Mouse (Mus musculus): ENCODE data around the gene Acox1.

Gene Acox1

DNA sequence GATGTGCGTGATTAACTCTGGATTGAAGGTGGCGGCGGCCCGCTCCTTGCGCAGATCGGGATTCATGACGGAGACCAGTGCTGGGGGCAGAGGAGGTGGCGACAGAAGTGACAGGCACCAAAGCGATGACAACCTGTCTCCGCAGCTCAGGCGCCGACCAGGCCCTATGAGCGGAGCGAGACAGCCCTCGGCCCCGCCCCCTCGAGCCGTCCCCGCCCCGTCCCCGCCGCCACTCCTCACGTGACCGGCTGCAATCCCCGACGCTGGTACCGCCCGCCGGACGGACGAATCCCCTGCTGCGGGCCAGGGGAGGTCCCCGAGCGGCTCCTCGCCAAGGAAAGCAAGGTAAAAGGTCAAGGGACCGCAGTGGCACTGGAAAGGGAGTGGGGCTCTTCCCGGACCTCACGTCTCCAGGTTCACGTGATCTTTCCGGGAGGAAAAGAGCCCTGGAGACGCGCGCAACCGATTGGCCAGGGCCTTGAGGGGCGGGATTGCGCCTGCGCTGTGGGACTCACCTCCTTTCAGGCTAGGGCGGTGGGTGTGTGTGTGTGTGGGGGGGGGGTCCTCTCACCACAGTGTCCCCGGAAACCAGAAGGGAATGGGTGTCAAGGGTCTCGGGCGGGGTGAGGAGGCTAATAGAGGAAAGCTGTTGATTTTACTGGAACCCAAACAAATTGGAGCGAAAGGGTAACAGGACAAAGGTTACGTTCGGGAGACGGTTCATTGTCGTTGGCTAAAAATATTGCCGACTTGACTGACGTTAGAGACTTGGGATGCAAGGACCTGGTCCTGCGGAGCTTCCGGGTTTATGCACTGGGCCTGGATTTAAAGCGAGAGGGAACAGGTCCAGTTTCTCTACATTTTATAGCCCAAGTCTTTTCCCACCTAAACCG is at the start of gene Acox1, which contains the start of gene Ten1:
TSS of gene Acox1 (minus strand) at position 407 of the 893 bp plus-strand sequence.
TSS of gene Ten1 (plus strand) at position 217 of the 893 bp plus-strand sequence.
- DNase-seq: peak; percentile 96

DNA sequence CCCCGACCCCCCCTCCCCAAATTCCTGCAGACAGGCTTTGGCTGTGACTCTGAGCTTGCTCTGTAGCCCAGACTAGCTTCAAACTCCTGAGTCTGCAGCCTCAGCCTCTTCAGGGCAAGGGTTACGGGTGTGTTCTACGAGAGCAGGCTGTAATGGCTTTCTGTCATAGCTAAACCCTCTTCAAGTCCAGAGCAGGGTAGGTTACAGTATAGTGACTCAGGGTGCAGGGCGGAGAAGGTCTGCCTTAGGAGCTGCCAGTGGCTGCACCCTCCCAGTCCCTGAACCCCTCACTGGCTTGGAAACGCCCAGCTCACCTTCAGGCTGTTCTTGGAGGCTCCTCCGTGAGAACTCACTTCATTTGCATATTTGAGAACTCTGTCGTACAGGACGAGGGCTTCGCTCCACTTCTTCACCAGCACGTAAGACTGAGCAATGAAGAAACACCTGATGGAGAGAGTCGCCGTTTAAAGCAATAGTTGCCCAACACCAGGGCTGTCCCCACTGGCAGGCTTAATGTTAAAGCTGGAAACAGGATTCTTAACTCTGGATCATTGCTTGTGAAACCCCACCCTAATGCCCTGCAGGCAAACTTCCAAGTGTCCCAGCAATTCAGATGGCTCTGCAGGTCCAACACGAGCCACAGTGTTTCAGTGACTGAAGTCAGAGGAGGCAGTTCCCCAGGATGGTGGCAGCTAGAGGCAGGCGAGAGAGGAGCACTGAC is 48.8 kb upstream of the Acox1 start:
- DNase-seq: peak; percentile 23

DNA sequence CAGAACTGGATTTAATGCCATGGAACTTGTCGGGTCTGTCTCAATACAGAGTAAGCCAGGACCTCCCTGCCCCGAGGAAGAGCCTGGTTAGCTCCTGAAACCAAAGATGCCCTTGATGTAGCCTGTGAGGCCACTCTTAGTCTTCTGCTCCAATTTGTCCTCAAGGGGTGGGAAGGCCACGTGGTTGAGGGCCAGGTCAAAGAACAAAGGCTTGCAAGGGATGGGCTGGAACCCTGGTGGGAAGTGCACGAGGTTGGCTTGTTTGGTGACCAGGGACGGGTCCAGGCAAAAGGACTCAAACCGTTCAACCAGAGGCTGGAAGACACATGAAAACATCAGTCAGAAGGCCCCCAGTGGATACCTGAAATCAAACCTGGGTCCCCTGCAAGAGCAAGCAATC is 46.8 kb upstream of the Acox1 start:
- no peak for DNase-seq

DNA sequence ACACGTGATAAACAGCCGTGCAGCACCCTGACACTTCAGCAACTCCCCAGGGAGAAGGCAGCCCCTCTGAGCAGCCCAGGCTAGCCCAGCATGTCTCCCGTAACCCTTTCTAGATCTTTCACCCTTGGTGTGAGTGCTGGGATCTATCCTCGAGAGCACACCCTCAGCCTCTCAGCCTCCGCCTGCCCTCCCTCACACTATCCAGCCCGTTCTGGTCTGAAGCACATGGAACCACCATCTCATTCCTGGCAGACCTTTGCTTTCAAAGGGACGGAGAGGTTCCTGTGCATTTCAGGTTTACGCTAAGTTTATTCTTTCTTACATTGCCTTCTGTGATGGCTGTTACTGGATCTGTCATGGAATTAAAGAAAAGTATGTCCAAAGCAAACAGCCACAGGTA is 45.7 kb upstream of the Acox1 start:
- DNase-seq: no peak

DNA sequence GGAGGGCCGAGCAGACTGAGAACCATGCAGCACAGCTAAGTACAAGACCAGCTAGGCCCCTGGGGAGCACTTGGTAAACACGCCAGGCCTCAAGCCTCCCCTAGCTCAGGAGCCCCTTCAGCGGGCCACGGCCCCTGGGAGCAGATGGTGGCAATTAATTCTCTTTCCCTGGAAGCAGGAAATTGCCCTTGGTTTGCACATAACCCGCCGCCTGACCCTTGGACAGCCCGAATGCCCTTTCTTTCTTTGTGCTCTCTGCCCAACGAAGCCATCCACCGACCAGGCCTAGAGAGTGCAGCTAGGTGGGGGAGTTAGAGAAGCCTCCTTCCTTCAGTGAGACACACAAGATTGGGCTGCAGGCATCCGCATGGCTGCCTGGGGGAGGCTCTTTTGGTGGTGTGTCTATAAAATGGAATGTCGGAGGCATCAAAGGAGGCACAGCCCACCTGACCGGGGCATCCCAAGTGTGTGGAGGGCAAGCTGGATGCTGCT is 42.9 kb upstream of the Acox1 start:
- no peak for DNase-seq

DNA sequence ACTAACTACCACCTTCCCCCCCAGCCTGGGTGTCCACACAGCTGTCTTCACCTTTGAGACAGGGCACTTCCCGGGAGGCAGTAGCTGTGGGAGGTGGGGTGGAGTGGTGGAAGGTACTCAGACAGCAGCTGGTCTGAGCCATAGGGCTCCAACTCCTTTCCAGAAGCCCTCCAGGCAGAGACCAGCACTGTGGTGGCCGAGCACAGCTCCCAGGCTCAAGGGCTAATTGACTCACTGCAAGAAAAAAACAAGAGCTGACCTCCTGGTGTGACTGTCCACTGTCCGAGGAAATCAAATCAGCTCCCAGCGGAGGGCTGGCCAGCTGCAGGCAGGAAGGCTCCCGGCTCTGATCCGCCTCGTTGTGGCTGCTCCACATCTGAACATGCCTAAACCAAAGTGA is 41.0 kb upstream of the Acox1 start:
- DNase-seq: no peak

DNA sequence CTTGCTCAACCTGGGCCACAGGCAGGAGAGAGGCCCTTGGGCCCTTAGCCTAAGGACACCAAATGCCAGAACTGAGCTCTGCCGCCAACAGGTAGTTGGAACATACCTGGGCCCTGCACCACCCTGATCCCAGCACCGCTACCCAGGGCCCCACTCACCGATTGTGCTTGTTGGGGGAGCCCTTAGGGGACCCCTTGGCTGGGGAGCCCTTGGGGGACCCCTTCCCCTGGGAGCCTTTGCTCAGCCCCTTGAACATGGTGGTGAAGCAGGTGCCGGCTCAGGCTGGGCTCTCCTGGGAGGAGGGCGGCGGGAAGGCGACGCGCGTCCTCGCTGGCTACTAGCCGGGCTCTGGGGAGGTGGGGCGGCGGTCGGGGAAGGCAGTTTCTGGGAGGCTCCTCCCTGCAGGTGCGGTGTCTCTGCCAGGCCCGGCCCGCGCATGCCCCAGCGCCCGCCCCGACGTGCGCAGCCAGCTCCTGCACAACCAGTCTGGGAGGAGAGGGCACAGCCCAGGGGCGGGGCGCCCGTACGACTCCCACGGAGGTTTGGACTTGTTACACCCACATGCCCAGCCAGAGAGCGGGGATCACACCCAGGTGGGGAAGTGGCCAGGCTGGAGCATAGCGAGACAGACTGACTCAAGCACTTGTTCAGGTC is 39.0 kb upstream of the Acox1 start, which contains the start of gene Evpl:
TSS of gene Evpl (minus strand) at position 336 of the 654 bp plus-strand sequence.
- peak; percentile 94 for DNase-seq

DNA sequence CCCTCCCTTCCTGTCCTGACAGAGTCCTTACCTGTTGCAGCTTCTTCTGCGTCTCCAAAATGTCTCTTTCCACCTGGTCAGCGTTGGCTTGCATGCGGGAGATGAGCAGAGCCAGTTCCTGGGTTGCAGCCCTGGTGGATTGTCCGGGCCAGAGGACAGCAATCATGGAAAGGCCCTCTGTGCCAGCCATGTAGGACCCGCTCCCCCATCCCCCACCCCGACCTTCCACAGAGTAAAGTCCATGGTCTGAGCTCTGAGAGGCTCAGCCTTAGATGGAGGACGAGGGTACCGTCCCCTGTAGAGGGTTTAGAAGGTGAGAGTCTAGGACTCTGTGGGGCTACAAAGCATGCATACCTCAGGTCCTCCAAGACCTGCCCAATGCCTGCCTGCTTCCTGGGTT is 36.1 kb upstream of the Acox1 start:
- no peak for DNase-seq

DNA sequence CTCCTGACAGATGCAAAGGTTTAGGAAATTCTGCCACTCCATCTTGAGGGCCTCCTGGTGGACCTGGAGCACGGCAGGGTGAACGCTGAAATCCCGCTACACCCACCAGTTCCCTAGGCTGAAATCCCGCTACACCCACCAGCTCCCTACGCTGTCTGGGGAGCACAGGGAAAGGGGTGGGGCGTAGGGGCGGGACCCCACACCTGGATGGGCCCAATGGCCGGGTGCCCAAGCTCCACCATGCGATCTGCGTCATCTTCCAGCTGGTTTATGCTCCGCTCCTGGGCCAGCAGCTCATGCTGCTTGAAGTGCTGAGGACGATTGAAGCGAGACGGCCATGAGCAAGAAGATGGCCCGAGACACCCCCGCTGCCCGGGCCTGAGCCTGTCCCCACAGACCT is 33.6 kb upstream of the Acox1 start:
- DNase-seq: no peak

DNA sequence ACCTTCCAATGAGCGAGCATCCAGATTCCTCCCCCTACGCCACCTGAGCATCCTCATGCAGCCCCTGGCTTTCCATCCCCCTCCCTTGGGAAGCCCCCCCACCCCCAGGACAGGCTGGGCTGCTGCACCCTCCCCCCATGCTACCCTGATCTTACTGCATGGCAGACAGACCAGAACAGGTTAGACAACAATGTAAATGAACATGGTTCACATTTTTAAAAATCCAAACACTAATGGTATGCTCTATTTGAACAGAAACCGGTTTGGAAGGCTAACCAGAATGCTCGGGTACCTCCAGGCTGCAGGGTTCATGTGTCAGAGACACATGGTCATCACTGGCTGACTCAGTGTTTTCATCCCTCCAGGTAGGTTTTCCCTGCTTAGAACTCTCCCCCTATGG is 29.9 kb upstream of the Acox1 start:
- no peak for DNase-seq

DNA sequence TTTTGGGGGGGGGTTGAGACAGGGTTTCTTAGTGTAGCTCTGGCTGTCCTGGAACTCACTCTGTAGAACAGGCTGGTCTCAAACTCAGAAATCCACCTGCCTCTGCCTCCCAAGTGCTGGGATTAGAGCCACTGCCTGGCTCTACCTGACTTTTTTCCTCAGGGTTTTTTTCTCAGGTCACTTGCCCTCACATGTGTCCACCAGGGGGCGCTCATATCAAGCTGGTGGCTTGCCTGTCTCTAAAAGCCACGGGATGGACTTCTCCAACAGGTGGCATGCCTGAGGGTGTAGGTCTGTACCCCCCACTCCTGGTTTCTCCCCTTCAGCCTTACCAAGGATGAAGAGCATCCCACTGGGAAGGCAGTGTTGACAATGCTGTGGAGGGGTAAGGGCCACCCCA is 27.6 kb upstream of the Acox1 start:
- DNase-seq: peak; percentile 93

DNA sequence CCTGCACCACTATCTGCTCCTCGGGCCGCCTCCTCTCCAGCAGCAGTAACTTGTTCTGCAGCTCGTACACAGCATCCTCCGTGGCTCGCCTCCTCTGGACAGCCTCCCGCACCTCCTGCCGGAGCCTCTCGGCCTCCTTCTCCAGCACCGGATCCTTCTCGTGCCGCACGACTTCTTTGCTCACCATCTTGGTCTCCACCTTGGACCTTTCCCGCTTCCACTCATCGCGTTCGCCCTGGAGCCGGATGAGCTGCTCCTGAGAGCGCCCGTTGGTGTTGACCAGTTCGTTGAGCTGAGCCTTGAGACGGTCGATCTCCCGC is 23.9 kb upstream of the Acox1 start:
- DNase-seq: no peak

DNA sequence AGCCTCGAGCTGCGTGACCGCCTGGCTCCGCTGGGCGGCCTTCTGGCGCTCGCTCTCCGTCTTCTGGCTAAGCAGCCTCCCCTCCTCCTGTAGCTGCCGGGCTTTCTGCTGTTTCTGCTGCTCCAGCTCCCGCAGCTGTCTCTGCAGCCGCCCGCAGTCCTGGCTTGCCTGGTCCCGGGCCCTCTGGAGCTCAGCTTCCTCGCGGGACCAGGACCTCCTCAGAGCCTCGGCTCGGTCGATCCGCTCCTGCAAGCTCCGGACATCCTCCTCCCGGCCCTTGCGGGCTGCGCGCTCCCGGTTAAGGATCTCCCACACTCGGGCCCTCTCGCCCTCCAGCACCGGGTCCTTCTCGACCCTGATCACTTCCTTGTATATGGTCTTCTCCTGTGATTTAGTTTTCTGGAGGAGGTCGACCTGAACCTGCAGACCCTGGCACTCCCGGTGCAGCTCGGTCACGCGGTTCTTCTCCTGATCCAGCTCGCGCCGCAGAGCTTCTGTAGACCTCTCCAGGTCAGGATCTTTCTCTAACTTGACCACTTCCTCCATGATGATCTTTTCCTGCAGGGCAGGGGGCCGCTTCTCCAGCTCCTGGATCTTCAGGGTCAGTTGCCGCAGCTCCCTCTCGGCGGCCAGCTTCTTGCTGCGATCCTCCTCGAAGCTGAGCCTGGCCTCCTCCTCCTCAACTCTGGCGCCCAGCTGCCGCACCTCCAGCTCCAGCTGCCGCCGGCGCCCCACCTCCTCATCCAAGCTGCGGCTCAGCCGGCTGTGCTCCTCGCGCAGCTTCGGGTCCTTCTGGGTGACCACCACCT is 23.3 kb upstream of the Acox1 start:
- DNase-seq: no peak

DNA sequence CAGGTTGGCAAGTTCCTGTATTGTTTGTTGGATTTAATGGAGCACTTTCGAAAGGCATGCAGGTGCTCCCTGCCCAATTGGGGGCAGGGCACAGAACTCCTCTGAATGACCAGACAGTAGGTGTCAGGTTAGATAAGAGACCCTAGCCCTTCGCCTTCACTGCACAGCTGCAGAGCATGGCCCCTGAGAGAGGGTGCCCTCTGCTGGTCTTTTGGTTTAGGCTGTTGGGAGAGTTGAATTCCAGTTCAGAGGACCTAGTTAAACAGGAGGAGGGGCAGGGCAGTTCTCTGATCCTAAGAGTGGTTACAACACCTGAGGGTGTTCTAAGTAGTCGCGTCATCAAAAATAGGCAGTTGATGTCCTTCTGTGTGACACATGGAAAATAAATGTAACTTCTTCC is 21.0 kb upstream of the Acox1 start:
- DNase-seq: peak; percentile 90

DNA sequence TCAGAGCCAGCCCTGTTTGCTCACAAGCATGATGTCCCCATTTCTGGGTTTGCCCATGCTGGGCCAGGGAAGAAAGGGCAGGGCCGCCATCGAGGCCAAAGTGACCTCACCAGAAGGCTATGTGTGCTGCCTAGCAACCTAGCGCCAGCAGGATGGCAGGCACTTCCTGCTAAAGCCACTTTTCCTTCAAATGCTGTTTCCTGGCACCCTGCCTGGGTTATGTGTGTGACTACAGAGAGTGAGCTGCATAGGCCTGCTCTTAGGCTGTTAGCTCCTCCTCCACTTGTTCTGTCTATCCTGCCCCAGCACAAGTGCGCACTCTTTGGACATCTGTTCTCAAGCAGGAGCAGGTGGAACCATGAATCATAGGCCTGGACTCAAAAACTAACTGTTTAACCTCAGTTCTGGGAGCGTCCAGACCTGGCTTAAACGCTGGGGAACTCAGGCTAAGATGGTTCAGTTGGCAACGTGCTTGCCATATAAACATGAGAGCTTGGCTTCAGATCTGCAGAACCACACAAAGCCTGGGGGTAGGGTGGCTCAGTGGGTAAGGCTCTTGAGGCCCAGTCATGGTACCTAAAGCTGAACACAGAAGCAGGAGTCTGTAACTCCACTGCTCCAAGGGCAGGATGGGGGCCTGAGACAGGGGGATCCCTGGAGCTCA is 20.0 kb upstream of the Acox1 start:
- peak; percentile 99 for DNase-seq

DNA sequence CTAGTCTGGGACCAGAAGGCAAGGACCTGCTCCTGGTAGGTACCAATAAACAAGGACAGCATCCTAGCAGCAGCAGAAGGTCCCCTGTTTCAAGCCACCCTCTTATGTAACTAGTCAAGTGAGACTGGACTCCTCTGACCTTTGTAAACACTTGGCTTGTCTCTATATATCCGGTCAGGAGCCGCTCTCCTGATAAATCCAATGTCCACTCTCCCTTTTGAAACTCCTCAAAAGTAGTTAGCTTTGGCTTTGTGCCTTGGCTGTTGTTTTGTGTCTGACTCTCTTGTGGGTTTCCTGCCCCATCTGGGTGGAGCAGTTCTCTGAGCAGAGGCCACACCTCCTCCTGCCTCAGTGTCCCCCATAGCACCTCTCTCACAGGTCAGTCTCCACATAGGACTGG is 19.4 kb upstream of the Acox1 start:
- DNase-seq: peak; percentile 81

DNA sequence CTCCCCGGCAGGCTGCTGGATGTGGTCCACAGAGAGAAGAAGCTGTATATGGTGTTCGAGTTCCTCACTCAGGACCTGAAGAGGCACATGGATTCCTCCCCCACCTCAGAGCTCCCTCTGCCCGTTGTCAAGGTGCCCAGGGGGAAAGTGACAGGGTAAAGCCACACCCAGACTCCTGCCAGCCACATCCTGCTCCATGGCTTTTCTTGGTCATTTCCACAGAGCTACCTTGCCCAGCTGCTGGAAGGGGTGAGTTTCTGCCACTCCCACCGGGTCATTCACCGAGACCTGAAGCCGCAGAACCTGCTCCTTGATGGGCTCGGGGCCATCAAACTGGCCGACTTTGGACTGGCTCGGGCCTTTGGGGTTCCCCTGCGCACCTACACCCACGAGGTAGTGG is 17.7 kb upstream of the Acox1 start:
- peak; percentile 29 for DNase-seq

DNA sequence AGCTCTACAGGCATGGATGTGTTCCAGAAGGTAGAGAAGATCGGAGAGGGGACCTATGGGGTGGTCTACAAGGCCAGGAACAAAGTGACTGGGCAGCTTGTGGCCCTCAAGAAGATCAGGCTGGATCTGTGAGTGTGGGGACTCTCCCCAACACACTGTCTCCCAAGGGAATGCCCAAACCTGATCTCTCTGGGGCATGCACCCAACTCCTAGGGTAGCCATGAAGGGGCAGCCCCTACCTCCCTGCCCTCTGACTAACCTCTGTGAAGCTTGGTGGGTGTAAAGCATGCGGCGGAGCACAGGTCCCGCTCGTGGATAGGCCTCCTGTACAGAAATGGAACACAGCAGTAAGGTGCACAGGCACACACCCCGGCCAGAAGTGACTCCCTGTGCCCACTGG is 17.1 kb upstream of the Acox1 start:
- no peak for DNase-seq

DNA sequence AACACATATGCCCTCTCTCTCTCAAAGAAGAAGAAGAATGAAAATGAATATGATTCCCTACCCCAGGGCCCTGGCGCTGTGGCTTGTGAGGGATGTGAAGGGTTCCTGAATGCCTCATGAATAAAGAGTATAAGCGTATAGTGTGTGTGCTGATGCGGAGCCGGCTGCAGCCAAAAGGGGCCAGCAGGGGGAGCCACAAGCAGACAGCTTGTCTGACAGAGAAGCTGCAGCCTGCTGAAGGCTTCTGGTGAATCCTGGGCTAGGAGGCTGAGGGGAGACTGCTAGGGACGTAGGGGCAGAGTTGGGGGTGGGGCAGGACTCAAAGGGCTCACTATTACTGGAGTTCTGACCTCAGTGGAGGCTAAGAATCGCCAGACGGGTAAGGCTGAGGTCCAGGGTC is 16.3 kb upstream of the Acox1 start:
- peak; percentile 35 for DNase-seq

DNA sequence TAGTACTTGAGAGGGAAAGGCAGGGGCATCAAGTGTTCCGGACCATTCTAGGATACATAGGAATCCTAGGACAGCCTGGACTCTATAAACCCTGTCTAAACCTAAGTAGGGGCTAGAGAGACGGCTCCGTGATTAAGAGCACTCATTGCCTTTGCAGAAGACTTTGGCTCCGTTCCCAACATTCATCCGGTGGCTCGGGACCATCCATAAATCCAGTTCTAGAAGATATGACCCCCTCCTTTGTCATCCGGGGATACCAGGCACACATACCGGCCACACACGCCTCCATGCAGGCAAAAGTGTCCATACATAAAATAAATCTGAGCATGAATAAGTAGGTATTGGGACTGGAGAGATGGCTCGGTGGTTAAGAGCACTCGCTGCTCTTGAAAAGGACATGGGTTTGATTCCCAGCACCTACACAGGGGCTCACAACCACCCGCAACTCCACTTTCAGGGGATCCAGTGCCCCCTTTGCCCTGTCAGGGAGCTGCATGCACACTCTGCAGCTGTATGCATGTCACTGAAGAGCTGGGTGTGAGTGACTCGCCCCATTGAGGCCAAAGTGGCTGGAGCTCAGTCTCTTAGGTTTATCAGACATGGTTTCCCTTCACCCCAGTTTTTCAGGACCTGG is 15.1 kb upstream of the Acox1 start:
- no peak for DNase-seq

DNA sequence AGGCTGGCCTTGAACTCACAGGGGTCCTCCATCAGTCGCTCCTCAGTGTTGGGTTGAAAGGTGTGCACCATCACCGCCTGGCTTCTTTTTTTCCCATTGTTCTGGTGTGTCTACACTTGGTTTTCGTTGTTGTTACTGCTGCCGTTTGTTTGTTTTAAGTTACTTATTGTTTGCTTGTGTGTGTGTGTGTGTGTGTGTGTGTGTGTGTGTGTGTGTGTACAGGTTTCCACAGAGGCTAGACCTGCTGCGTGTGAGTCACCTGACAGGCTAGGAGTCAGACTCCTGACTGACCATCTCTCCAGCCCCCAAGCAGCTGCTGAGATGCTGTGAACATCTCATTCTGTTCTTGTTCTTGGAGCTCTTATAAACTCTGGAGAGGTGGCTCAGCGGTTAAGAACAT is 14.0 kb upstream of the Acox1 start:
- DNase-seq: no peak

DNA sequence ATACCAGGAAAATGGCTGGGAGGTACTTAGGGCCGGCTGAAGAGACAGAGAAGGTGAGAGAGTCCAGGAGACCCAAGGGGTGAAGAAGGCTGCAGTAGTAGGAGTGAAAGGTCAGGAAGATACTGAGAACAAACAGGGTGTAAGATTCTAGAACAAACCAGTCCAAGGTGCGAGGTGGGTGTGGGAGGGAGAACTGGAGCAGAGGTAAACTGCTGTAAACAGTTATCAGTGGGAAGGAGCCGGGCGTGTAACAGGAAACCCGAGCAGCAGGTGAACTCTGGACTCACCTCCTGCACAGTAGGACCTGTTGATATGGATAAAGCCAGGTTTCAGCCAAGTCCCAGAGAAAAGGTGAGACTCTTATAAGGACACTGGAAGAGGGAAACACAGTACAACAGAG is 11.9 kb upstream of the Acox1 start:
- no peak for DNase-seq

All from lung, postnatal 36 days (tissue).